Mouse (Mus musculus) gastrocnemius, postnatal 36 days (tissue): ENCODE results near the gene Abo. TPM values are rescaled to one million over a fixed set of nuclear protein-coding genes. Genes with fewer than 3 reads are reported as not detected.
"Not testable (repeated sequence)": the region's sequence is repeated elsewhere in the genome, so short reads cannot be mapped to it uniquely, and the experiment has no call there.

Experiments used
- DNase-seq, 2 experiments: peaks; one replicate each; pipeline ENCODE4 v3.0.0; 2022
- intact Hi-C: fragments of 180-260 bp; cut with DNase I; formaldehyde crosslinking; loops from one replicate; pipeline ENCODE4 v1.15.1; 2025
- total RNA-seq, 2 experiments: library from RNA; stranded (reverse); gene quantifications; 2 replicates each; pipeline ENCODE4 v1.2.3; 2021

Abo gene
- total RNA-seq, 2 experiments from 2014 or later, result not detected

- DNase-seq, intact Hi-C loops: not testable (repeated sequence)
Observed at GRCm38 (mm10) chr2:26885541-26885940, 20.8 kb upstream of the Abo start.

- intact Hi-C loops, result no loop called here
- no peak for DNase-seq
Observed at GRCm38 (mm10) chr2:26878571-26878970, 13.8 kb upstream of the Abo start.

GRCm38 (mm10) chr2:26870666-26871065 lies 5.9 kb upstream of the Abo start:
- no peak for DNase-seq
- intact Hi-C loops, result no loop called here

GRCm38 (mm10) chr2:26862856-26863255 lies 1.9 kb downstream of the Abo start:
- intact Hi-C loops, result no loop called here
- no peak for DNase-seq

- intact Hi-C loops, result loop anchor here (5.0 kb wide), 1 partner anchor 190 kb away; no protein-coding TSS in a partner anchor
- DNase-seq, result no peak
Observed at GRCm38 (mm10) chr2:26847706-26848105, 17.1 kb downstream of the Abo start.

GRCm38 (mm10) chr2:26832478-26832877 lies 32.3 kb downstream of the Abo start:
- no peak for DNase-seq
- intact Hi-C loops, result no loop called here

GRCm38 (mm10) chr2:26828047-26828446 lies 36.7 kb downstream of the Abo start:
- intact Hi-C loops, result no loop called here
- DNase-seq, result no peak

GRCm38 (mm10) chr2:26827261-26827975 lies 37.4 kb downstream of the Abo start:
- no peak for DNase-seq
- intact Hi-C loops, result no loop called here

Other genes with a start within 250 kb of the Abo start
- 1 to 10 TPM; 1.6 to 2.3 TPM for gene Fam69b, start 236.5 kb downstream of the Abo start, total RNA-seq
- not detected for gene Lcn4, start 193.7 kb downstream of the Abo start, total RNA-seq
- gene Surf6, start 37.9 kb upstream of the Abo start, total RNA-seq, result 10 to 100 TPM in 1 of 2 experiments, 1 to 10 TPM in 1; 9.1 to 11.1 TPM
- 10 to 100 TPM; 14.4 to 17.2 TPM for gene Med22, start 45.7 kb upstream of the Abo start, total RNA-seq
- 100 to 1,000 TPM; 206 to 267 TPM for gene Rpl7a, start 45.8 kb upstream of the Abo start, total RNA-seq
- gene Surf2, start 51.4 kb upstream of the Abo start, total RNA-seq, result 10 to 100 TPM; 10.7 to 12.3 TPM
- 10 to 100 TPM; 35.5 to 38.8 TPM for gene Surf1, start 51.6 kb upstream of the Abo start, total RNA-seq
- gene Surf4, start 68.9 kb upstream of the Abo start, total RNA-seq, result 10 to 100 TPM; 66.4 to 71.4 TPM
- gene Stkld1, start 69.1 kb upstream of the Abo start, total RNA-seq, result not detected
- 10 to 100 TPM; 13.6 to 17.1 TPM for gene Rexo4, start 99.4 kb upstream of the Abo start, total RNA-seq
- not detected for gene Adamts13, start 108.4 kb upstream of the Abo start, total RNA-seq
- gene Cacfd1, start 144.9 kb upstream of the Abo start, total RNA-seq, result 10 to 100 TPM; 27.0 to 30.6 TPM
- not detected for gene Slc2a6, start 163.0 kb upstream of the Abo start, total RNA-seq
- 1 to 10 TPM; 2.0 to 5.7 TPM for gene Mymk, start 207.2 kb upstream of the Abo start, total RNA-seq
- gene Adamtsl2, start 214.4 kb upstream of the Abo start, total RNA-seq, result 10 to 100 TPM in 1 of 2 experiments, 1 to 10 TPM in 1; 7.7 to 10.4 TPM